Mouse (Mus musculus) erythroblast, adult 5-6 weeks (primary cell): Measurements from ENCODE around the gene Cav2. TPM values are rescaled to one million over a fixed set of nuclear protein-coding genes. Genes with fewer than 3 reads are reported as not detected.

ENCODE experiments used
- ATAC-seq: replicated peaks from 2 replicates; pipeline ENCODE4 v1.8.0; 2016; ENCODE audit warnings: moderate number of reproducible peaks, mild to moderate bottlenecking, moderate TSS enrichment, inconsistent platforms; ENCODE audit not compliant: poor library complexity, low FRiP score, severe bottlenecking
- total RNA-seq, 2 experiments: library from RNA; stranded (forward) in 1 of 2; stranded (reverse) in 1 of 2; fragments of 150-400 nt in 1 of 2; fragments of 200-764, 138-1000 nt in 1 of 2; gene quantifications; 2 replicates each; pipeline versions ENCODE4 v1.2.3 to v1.2.4; 2015 to 2017; ENCODE audit warnings: low replicate concordance in 2 of 2

Gene Cav2
- total RNA-seq (2015; ENCODE audit: low replicate concordance): 2.7 and 9.4 TPM in 2 replicates
- 0.98 TPM in 1 of 2 replicates, not detected in the other for total RNA-seq (2017; ENCODE audit: low replicate concordance)

DNA sequence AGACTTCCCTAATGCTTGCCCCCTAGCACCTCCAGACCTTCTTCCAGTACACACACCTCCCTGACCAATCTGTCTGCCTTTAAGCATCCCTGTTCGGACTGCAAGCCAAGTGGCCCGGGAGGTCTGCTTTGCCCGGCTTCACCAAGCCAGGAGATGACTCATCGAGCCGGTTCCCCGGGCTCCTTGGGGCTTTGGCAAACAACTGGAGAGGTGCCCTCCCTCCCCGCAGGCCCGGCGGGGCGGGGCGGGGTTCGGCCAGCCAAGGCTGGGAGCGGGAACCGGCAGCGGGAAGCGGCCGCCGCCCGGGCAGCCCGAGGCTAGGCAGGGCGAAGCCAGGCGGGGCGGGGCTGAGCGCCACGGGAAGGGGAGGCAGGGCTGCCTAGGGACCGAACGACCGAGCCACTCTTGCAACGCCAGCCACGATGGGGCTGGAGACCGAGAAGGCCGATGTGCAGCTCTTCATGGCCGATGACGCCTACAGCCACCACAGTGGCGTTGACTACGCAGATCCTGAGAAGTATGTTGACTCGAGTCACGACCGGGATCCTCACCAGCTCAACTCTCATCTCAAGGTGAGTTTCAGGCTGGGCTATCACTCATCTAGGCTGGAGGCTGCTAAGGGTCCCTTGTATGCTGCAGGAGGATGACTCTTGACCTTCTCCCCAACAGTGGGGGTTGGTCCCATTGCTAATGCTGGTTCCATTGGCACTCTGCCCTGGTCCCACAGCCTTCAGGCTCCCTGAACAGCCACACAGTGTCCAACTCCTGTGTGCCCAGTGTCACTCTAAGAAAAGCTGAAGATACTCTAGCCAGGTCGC lies at the start of gene Cav2:
TSS of gene Cav2 (plus strand) at position 247 of the 818 bp plus-strand sequence.
- no peak for ATAC-seq

DNA sequence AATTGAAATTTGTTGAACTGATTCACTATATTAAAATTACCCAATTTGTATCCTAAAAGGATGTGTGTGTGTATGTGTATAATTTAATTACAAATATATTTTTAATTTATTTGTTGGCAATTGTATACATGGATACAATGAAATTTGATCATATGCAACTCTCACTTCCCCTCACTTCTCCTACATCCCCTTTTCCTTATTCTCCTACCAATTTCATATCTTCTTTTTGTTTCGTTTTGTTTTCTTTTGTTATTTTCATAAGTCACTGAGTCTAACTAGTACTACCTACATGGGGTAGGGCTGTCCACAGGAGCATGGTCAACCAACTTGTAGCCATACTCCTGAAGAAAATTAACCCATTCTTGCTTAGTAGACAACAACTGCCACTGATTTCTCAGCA lies 41.3 kb upstream of the Cav2 start:
- ATAC-seq: no peak

DNA sequence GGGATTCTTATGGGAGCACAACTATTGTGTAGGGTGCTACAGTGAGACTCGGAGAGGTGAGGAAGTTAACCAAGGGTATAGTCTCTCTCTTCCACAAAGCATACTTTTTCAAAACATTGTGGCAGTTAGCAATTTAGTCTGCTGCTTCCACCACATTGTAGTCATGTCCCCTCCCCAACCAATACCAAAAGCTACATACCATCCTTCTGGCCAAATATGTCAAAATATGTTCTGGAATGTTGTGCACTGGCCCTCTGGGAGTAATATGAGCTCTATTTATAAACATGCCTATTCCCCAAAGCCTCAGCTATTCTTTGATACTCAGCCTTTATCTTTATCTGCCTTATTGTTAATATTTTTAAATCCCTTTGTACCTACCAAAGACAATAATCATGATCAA lies 40.0 kb upstream of the Cav2 start:
- ATAC-seq: no peak

DNA sequence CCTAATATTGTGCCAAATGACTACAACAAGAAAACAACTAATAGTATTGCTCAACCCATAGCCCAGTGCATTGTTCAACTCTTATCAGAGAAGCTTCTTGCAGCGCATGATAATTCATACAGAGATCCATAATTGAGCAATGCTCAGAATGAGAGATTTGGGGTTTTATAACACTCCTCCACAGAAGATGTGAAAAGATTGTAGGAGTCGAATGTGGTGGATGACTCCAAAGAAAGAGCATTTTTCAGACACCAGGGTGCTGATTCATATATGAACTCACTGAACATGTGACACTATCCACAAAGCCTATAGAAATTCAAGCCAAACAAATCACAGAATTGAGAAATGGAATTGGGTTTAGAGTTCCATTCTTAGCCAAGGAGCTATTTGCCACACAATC lies 34.0 kb upstream of the Cav2 start:
- no peak for ATAC-seq

DNA sequence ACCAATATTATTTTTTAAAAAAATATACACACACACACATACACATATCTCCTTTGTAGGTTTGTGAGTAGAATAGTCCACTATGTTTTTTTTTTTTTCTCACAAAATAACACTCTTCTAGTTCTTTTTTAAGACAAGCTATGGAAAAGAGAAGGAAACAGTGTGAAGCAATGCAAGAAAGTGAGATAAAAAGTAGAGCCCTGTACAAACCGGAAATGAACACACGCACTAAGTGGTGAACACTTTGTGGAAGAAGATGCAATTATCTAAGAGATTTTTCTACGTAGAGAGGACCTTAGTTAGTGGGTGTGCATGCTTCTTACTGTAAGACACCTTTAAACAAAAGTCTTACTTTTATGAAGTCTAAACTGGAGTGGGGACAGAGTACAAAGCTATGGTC lies 33.3 kb upstream of the Cav2 start:
- no peak for ATAC-seq

DNA sequence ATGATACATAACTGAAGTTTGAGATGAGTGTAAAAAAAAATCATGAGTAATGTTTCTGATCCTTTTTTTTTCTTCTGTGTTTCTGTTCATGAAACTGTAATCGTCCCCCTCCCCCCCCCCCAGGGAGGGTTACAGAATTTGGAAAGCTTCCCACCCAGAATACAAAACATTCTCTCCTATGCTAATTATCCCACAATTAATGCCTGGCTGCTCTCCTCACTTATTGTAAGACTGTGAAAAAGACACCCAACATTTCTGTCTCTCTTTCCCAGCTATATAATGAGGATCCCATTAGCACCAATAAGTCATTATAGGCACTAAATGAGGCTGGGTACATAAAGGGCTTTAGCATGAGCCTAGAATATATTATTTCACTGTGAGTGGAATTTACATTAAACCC lies 32.7 kb upstream of the Cav2 start:
- no peak for ATAC-seq

DNA sequence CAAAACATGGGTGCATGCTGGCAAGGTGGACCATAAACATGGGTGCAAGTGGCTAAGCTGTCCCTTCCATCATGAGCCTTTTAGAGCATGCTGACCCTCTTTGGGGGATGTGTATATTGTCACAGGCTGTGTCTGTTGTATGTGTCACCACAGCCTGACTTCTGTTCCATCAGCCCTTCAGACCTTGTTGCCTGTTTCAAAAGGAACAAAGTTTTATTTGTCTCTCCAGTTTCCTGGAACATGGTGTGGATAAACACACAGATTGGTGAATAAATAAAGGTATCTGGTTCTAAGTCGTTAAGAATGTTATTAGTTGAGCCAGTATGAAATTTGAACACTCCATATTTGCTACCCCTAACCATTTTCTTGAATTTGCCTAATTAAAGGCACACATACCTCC lies 29.0 kb upstream of the Cav2 start:
- ATAC-seq: no peak

DNA sequence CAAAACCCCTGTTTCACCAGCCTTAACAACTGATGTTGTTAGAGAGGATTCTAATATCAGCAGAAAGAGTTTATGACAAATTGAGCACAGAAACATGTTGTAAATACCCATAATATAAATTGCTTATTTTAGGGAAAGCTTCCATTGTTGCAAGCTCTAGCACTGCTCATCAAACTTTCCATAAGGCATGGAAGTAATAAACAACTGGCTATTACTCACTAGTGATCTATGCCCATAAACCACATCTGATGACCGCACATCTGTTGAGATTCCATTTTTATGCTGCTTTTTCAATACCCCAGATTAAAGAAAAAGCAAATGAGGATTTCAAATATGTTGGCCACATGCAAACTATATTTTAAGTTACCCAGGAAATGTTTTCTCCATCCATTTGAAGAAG lies 22.8 kb upstream of the Cav2 start:
- ATAC-seq: no peak

DNA sequence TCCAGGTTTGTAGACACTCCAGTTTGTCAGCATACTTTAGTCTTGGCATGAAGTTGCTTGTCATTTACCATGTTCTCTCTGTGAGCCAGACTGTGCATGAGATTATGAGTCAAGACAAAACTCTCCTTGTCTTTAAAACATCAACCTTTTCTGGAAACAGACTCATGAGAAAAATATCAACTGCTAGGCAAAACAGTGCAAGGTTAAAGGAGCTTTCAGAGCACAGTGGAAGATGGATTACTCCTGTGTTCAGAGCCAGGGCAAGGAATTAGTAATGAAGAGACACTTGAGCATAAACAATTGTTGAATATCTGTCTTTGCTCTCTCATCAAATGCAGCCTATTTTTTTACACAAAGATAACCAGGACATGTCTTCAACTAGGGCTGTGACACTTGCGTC lies 22.1 kb upstream of the Cav2 start:
- ATAC-seq: no peak

DNA sequence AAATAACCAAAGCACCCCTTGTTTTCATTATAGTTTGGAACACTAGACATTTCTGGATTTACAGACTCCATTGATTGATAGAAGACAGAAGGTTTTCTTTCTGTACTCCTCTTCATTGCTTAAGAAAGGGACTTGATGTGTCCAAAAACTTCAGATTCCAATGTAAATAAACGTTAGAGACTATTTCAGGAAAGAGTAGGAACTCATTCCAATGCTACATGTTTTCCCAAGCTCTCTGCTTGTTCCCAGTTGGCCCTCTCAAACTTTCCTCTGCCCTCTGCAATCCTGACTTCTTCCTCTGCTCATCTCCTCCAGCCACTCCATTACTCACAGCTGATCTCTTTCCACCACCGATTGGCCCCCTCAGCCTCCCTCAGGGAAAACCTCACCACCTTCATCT lies 18.2 kb upstream of the Cav2 start:
- no peak for ATAC-seq

DNA sequence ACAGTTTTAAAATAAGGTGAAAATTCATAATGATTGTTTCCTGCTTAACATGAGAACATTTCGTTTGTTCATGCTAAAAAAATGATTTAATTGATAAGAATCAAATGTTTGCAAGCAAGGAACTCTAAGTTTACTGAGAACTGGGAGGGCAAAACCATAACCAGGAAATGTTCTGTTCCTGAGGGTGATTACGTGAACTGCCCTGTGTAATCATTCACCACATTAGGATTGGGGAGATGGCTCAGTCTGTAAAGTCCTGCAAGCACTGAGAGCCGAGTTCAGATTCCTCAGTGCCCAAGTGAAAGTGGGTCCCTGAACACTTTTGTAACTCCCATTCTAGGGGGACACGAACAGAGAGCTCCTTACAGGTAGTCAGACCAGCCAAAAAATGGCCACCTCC lies 15.9 kb upstream of the Cav2 start:
- ATAC-seq: no peak

DNA sequence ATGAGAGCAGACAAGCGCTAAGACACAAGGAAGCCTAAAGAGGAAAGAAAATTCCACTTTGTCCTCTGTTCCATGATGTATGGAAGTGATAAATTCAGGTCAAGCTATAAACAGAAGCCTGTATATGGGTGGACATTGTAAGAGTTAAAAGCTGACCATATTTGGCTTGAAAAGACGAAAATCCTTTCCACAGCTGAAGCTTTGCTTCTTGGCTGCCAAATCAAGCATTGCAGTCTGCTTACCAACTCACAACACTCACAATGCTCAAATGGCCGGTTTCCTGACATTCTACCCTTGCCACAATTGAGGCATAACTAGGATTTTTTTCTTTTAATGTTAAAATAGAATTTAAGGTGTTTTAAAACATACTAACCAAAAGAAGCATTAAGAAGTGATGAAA lies 14.5 kb upstream of the Cav2 start:
- ATAC-seq: no peak

DNA sequence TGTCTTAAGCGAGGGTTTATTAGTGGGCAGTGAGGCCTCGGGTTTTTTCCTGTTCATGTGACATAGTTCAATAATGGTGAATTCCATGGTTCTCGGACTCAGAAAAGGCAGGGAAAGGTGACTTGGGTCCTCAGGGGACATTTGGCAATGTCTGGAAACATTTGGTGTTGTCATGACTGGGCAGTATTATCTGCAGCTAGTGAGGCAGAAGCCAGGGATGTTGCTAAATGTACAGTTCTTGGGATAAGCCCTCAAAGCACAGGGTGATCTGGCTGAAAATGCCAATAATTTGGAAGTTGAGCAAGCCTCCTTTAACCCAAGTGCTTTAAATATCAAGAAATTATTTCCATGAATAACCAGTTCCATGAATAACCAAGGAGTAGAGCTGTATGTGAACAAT lies 2.6 kb upstream of the Cav2 start:
- no peak for ATAC-seq

DNA sequence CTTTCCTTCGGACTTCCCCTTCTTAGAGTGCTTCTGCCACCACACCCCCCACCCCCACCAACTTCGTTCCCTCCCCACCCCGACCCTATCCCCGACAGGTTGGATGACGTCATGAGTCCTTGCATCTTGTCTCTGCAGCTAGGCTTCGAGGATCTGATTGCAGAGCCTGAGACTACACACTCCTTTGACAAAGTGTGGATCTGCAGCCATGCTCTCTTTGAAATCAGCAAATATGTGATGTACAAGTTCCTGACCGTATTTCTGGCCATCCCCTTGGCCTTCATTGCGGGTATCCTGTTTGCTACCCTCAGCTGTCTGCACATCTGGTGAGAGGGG lies 740 bp downstream of the Cav2 start:
- ATAC-seq: no peak

DNA sequence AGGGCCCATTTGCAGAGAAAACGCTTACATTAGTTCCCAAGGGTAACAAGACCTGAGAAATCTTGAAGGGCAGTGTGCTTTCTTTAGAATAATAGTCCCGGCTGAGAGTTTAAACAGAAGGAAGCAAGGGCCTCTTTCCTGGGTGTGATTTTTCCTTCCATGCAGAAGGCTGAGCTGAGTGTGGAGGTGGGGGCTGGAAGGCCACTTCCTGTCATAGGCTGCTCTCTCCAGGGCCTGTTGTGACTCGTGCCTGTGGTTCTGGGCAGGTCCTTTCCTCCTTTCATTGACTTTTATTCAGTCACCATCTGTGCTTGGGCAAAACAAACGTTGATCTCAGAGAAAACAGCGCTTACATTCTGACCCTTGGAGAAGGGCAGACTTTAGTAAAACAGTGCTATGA lies 1.2 kb downstream of the Cav2 start:
- no peak for ATAC-seq

DNA sequence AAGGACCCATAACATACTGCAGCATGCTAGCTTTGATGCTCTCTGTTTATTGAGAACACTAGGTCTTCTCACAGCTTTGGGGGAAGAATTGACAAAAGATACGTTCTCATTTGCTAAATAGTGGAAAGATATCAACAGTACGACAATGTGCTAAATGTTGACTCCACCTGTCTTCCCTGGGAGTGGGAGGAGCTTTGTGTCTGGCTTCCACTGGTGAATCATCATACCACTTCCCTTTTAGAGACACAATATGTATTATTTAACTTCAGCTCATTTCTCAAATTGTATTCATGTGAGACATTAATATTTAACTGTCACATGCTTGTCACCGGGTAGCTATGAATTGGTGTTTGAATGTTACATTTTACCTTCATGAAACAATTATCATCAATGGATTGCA lies 2.8 kb downstream of the Cav2 start:
- no peak for ATAC-seq

DNA sequence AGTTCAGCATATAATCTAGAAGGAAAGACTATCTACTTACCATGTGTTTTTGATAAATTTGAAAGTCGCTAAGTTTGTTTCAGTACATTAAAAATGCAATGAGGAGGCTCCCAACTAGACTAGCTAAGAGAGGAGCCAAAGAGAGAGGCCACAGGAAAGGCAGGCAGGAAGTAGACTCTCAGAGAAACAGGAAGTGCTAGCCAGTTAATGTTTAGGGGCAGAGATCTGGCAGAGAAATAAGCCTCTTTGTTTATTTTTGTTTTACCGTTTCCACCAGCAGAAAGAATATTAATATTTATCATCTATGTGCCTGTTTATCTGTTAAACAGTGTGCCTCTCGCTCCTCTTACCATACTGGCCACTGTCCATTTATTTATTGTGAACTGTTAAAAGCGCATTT lies 5.4 kb downstream of the Cav2 start:
- ATAC-seq: no peak

DNA sequence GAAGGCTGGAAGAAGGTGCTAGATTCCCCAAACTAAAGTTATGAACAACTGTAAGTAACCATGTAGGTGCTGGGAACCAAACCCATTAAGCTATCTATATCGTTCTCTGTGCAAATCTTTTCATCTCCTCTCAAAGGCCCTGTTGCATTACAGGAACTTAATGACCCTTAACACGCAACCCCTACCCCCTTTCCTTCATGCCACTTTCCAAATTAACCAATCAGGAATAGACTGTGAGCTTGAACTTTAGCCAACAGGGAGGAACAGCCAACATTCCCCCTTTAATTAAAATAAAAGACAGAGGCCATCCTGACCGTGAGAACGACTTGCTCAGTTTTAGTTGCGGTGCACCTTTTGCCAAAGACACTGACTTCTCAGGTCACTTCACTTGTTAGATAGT lies 14.1 kb downstream of the Cav2 start:
- no peak for ATAC-seq

DNA sequence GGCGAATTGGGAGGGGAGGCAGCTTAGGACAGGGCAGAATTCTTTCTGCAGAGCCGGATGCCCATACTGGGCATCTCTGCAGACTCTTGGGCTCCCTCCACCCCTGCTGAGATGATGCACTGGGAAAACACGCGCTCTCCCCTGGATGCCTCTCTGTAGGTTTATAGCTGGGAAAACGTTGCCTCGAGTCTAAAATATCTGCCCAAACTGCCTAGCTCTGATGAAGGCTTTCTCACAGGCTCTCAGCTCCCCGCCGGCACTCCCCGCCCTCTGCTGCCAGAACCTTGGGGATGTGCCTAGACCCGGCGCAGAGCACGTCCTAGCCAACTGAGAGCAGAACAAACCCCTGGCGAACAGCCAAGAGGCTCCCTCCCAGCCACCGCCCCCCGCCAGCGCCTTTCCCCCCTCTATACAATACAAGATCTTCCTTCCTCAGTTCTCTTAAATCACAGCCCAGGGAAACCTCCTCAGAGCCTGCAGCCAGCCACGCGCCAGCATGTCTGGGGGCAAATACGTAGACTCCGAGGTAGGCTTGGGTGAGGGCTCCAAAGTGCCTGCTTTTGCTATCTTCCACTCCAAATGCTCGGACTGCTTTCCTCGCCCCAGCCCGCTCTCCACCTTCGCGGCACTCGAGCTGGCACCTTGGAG lies 25.1 kb downstream of the Cav2 start, which contains the start of gene Cav1:
TSS of gene Cav1 (plus strand) at position 382 of the 648 bp plus-strand sequence.
- ATAC-seq: no peak

DNA sequence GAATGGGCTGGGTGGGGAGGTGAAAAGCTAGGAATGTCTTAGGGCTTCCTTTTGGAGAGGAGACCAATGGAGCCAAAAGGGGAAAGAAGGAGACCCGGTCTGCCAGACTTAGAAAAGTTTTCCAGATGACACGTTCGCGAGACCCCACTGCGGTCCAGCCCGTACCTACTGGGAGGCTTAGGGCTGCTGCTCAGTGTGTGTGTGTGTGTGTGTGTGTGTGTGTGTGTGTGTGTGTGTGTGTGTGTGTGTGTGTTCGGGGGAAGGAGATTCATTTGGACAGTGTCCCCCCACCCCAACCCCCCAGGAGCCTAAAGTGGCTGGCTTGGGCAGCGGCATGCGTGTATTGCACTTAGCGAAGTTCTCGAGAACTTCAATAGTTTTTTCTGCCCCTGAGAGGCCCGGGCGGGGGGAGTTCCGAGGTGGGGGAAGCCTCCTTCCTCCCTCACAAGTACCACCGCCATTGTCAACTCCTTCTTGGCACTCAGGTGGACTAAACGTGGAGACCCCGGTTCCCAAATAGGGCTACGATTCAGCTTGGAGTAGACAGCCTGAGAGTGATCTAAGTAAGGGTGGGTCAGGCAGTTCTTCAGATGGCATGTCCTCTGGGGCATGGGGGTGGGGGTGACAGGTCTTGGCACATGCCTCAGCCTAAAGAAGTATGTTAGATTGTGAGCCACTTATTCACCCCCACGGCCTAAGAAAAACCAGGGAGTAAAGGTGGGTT lies 25.8 kb downstream of the Cav2 start:
- no peak for ATAC-seq
